Mouse (Mus musculus): ENCODE measurements at regions not wholly inside any gene's neighbourhood (a gene's known extent, or its start where the extent isn't known, plus 50 kb on each side); places are given as distances from the start of the nearest gene placed in this dataset.

DNA sequence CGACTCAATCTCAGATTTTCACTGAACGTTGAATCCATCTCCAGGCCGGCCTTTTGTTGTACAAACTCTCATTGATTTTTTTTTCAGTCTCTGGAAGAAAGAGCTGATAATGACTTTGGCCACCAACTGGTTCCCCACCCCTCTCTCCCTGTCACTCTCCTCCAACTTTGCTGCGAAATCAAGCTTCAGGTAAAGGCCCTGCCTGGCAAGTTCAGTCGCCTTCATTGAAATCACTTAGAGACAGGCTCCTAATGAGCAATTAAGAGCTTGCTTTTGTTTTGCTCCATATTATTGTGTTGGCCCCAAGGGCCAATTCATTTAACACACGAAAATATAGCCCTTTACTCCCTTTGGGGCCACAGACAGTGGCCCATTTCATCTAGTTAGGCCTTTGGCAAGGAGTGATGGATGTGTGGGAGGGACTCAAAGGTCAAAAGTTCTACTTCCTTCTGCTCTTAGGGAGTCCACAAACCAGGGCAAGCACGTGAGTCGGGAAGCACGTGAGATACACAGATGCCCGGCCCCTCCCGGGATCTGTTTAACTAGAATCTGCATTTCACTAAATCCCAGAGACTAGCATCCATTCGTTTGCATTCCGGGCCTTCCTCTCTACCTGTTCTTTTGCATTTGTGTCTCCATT lies 120.0 kb downstream of the Dact1 start:
- TF ChIP-seq POLR2A (IDR thresholded peaks at IDR 0.05; ENCODE audit: borderline replicate concordance, extremely low read depth, insufficient read depth, insufficient read length, poor library complexity, severe bottlenecking) (no peak), CTCF (IDR thresholded peaks at IDR 0.05; ENCODE audit: borderline replicate concordance, extremely low read depth, insufficient read depth, insufficient read length) (no peak)

Data from brain, embryonic 14.5 days (tissue).